In genomic region chr4:142900792-142901191, GRCm38 (mm10) we compare ENCODE assay signal across 19 mouse cellular contexts.
"Had no signal": no experiment of that assay in that cellular context is flagged by ENCODE, and none has a peak within 500 bp of the region (broad histone marks: within the 10 kb centered on the region; RNA-seq: fewer than 3 reads in every experiment).

No protein-coding gene starts in this region.

- H3K9me3 ChIP-seq: kidney, embryonic 15.5 days had no signal

- H3K27me3 ChIP-seq: liver, embryonic 13.5 days had no signal

- H3K36me3 ChIP-seq: kidney, embryonic 15.5 days; liver, embryonic 13.5 days had no signal

- H3K4me3 ChIP-seq: kidney, embryonic 15.5 days; left cerebral cortex, adult 2 months; liver, embryonic 13.5 days; myocyte had no signal

- H3K9ac ChIP-seq: kidney, embryonic 15.5 days; liver, embryonic 13.5 days had no signal

- H3K27ac ChIP-seq: kidney, embryonic 15.5 days; left cerebral cortex, adult 2 months; liver, embryonic 13.5 days; stomach, postnatal 0 days had no signal

- H3K4me1 ChIP-seq: kidney, embryonic 15.5 days; liver, embryonic 13.5 days had no signal

- DNase-seq: kidney, postnatal 10 days; kidney, postnatal 36 days; layer of hippocampus, postnatal 36 days; liver, embryonic 13.5 days; lung, adult 2 months; lung, postnatal 14 days; lung, postnatal 4 days; midbrain, embryonic 14.5 days; right cerebral cortex, adult 18-20 months; right cerebral cortex, postnatal 14 days; right cerebral cortex, postnatal 4 days; thymus, adult 2 months; thymus, postnatal 14 days; thymus, postnatal 4 days had no signal

- H3K4me2 ChIP-seq: kidney, embryonic 15.5 days; liver, embryonic 13.5 days; midbrain, embryonic 11.5 days had no signal
